Mouse (Mus musculus): ENCODE data around the gene Ppp2r5e.

DNA sequence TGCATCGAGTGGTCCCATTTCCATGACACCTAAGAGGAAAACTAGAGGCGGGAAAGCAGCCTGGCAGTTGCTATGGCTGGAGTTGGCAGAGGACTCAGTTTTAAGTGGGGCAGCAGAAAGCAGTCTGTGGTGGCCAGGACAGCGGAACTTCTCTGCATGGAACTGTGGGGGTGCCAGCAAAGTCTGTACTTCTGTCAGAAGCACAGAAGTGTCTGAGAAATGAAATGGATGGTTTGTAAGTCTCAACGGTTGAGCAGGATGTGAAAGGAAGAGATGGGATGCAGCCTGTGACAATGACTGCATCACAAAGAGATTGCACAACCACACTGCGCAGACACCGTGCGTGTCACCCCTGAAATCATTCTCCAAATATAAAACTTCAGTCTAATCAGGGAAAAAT lies 149.8 kb downstream of the Ppp2r5e start:
- TF ChIP-seq POLR2A (IDR thresholded peaks at IDR 0.05; ENCODE audit: extremely low read depth, insufficient read depth, low read length): no peak
- no peak for TF ChIP-seq CTCF (IDR thresholded peaks at IDR 0.05; ENCODE audit: extremely low read depth, insufficient read depth, low read length)
